Mouse (Mus musculus) CH12F3 (cell line): ENCODE results near the gene Gli3.

Experiments
- in situ Hi-C: fragments of 300-500 bp; cut with MboI; formaldehyde crosslinking; loops from 2 replicates; pipeline ENCODE4 v1.14.3; 2020; ENCODE audit warnings: low sequenced_read_pairs

The Gli3 gene

GRCm38 (mm10) chr13:15624490-15625353 lies 161.7 kb downstream of the Gli3 start:
- in situ Hi-C loops, result no loop called here

GRCm38 (mm10) chr13:15641548-15641947 lies 178.5 kb downstream of the Gli3 start:
- in situ Hi-C loops, result no loop called here

DNA sequence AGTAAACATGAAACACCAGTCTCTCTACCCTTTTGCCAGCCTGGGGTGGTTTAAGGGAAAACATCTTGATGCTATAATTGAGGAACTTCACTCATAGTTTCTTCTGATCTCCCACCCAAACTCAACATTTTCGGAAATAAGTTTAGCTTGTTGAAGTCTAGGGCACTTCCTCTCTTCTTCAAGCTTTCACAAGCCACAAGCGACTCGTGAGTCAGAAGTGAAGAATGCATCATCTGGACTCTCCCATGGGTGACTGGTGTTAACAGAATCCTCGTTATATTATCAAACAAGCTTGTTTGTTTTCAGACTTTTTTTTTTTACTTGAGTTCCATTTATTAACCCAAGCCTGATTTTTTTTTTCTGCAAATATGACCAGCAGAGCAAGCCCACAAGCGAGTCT lies 197.5 kb downstream of the Gli3 start:
- in situ Hi-C loops, result no loop called here

GRCm38 (mm10) chr13:15662375-15662774 lies 199.3 kb downstream of the Gli3 start:
- in situ Hi-C loops, result no loop called here

- in situ Hi-C loops, result no loop called here
Measured at GRCm38 (mm10) chr13:15664580-15665201, 201.7 kb downstream of the Gli3 start.

- in situ Hi-C loops, result no loop called here
Measured at GRCm38 (mm10) chr13:15665514-15665913, 202.5 kb downstream of the Gli3 start.

DNA sequence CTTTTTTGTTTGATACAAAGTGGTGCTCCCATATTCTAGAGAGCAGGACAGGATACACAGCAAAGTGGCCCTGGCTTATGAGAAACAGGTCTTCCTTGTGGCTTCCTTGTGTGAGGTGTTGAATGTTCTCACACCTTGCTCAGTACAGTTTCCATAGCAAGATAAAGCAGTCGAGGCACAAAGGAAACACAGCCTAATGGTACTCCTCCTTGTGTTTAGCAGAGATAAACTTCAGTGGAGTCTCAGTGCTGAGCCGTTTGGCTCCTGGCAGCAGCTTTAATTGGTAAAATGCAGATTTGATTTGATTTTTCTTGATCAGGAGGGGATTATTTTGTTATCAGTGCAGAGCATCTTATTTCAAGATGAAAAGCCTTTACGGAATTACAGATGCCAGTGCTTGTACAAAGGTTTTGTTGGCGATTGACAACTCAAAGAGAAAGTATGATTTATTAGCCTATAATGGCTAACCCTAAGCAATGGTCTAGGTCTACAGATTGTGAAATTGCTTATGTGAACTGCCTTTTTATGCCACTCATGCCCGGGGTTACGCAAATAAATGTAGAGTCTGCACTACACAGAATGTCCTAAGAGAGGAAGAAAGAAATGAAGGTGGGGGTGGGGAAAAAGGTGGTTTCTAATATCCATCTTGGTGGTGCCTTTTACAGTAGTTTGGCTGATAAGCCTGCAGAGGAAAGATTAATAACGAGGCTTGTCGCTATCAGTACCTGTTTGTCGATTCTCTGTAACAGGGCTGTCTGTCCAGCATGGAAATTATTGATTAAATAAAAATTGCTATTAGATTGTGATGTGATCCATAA lies 207.3 kb downstream of the Gli3 start:
- in situ Hi-C loops, result no loop called here

DNA sequence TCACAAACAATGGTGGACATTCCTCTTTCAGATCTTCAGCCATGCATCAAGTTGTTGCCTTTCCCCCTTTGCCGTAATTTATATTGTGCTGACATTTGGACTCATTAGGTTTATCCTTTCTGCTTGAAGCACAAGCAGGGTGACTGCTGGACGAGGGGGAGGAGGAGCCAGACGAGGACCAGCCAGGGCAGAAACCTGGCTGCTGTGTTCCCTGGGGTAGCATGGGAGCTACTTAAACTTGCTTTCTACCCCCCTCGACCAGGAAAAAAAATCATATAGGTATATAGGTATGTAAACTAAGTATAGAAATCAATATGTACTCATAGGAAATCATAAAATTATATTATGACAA lies 207.9 kb downstream of the Gli3 start:
- in situ Hi-C loops, result no loop called here

DNA sequence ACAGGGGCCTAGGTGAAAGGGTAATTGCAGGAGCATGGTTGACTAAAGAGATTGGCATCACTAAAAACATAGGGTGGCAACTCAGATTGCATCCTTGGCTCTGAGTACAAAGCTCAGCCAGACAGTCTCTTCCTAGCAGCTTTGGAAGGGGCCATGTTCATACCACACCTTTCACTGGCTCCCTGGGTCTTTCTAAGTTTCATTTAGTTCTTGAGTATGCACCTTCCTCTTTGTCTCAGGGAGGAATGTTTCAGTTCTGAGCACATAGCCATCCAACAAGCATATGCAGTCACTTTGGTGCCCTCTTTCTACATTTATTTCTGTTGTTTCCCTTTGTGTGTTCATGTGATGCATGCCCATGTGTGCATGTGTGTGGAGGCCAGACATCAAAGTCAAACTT lies 212.4 kb downstream of the Gli3 start:
- in situ Hi-C loops, result no loop called here

GRCm38 (mm10) chr13:15677106-15677760 lies 214.2 kb downstream of the Gli3 start:
- in situ Hi-C loops, result no loop called here

- in situ Hi-C loops, result no loop called here
Measured at GRCm38 (mm10) chr13:15681530-15681929, 218.5 kb downstream of the Gli3 start.

GRCm38 (mm10) chr13:15683006-15683405 lies 220.0 kb downstream of the Gli3 start:
- in situ Hi-C loops, result no loop called here

- in situ Hi-C loops, result no loop called here
Measured at GRCm38 (mm10) chr13:15688074-15688825, 225.2 kb downstream of the Gli3 start.

- in situ Hi-C loops, result no loop called here
Measured at GRCm38 (mm10) chr13:15688826-15689501, 225.9 kb downstream of the Gli3 start.

DNA sequence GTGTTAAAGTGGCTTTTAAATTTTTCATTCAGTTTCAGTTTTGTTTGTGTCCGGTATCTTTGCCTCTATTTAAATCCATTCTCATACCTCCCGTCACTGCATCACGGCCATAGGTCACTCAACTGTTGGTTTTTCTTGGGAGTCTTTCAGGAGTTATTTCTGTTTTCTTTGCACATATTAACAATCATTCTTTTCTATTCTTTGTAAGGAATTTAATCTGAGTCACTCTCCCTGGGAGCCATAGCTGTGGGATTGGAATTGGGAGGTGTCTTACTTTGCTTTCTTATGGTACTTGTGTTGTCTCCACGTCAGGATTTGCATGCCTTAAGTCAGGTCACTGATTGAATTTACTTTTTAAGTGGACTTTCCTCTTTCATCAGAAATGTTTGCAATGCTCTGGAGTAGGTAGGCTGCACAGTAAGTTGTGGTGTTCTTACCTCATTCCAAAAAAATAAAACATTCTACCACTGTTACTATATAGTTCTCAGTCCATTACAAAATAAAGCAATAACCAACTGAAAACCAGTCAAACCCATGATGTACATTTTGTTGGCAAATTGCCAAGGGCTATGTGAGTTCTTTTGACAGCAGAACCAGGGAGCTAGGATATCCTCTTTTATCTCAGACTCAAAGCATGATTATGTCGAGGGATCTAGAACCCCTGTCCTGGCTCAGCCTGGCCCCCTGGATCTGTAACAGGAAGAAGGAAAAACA lies 228.9 kb downstream of the Gli3 start:
- in situ Hi-C loops, result no loop called here

DNA sequence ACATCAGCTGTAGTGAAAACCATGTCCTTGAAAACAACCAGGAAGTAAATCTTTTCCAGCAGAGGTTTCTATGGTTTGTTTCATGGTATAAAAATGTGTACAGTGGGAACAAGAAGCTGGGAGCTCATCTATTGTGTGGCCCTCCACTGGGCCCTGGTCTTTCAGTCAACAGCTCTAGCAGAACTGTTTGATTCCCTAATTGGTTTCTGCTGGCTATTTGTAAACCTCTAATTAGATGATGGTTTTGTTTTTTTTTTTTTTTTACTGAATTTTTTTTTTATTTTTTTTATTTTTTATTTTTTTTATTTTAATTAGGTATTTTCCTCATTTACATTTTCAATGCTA lies 229.4 kb downstream of the Gli3 start:
- in situ Hi-C loops, result no loop called here

- in situ Hi-C loops, result no loop called here
Measured at GRCm38 (mm10) chr13:15698284-15698683, 235.2 kb downstream of the Gli3 start.

- in situ Hi-C loops, result no loop called here
Measured at GRCm38 (mm10) chr13:15699116-15699515, 236.1 kb downstream of the Gli3 start.

GRCm38 (mm10) chr13:15704669-15705068 lies 241.6 kb downstream of the Gli3 start:
- in situ Hi-C loops, result no loop called here
